Mouse (Mus musculus) megakaryocyte progenitor cell, adult 5-6 weeks (primary cell): ENCODE measurements around the gene Mios. TPM values are rescaled to one million over a fixed set of nuclear protein-coding genes. Genes with fewer than 3 reads are reported as not detected.

Experiments used
- ATAC-seq: replicated peaks from 2 replicates; pipeline ENCODE4 v1.8.0; 2016; ENCODE audit warnings: mild to moderate bottlenecking, moderate TSS enrichment, inconsistent platforms; ENCODE audit not compliant: poor library complexity
- total RNA-seq, 2 experiments: library from RNA; stranded (forward) in 1 of 2; stranded (reverse) in 1 of 2; fragments of 157-497, 149-512 nt in 1 of 2; fragments of 200-1000 nt in 1 of 2; gene quantifications; 2 replicates each; pipeline versions ENCODE4 v1.2.3 to v1.2.4; 2015 to 2017

Mios gene
- 23.5 and 28.7 TPM in 2 replicates for total RNA-seq (2015)
- total RNA-seq (2017): 24.3 and 33.6 TPM in 2 replicates

DNA sequence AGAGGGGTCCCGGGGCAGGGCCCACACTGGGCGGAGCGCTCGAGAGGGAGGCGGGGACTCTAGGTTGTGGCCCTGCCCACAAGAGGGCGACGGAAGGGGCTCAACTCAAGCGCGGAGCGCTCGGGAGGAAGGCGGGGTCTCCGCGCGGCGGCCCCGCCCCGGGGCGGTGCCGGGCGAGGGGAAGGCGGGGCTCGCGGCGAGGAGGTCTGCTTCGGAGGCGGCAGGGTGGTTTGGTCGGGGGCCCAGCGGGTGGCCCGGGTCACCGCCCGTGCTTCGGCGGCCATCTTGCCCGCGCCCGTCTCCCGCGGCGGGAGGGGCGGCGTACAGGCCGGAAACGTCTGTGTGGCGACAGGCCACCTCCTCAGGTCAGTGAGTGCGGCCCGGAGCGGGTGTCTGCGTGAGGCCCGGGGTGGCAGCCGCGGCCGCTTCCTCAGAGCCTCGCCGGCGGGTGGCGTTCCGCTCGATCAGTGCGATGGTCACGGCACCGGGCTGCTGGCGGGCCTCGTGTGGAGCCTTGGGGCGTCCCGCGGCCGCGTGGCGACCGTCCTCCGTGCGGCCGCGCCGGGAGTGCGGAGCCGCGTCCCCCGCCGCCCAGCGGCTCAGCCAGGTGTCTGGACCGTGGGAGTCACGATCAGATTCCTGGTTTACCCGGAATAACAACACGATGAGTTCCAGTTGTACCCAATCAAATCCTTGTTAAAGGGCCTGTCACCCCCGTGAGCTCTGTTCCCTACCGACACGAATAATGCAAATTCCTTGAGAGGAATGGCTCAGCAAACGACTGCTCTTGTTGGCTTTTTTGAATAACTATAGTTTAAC is at the start of gene Mios:
TSS of gene Mios (plus strand) at position 176 of the 819 bp plus-strand sequence.
- peak; percentile 92 for ATAC-seq

- no peak for ATAC-seq
These were observed 49.0 kb upstream of the Mios start for GRCm38 (mm10) chr6:8160001-8160400.

DNA sequence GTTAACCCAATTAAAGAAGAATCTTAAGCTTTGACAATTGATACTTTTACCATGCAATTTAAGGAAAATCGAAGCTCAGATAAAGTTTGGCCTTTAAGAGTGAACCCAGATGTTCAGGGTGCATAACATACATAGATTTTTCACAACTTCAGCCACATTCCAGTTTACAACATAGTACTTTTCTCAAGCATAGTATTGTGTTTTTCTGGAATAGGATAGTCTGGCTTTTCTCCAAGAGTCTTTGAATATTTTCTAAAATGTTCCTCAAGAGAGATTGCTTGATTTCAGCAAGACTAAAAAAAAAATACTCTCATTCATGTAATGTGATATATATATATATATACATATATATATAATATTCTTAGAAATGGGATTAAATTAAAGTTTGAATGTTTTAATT is 44.3 kb upstream of the Mios start:
- ATAC-seq: no peak

DNA sequence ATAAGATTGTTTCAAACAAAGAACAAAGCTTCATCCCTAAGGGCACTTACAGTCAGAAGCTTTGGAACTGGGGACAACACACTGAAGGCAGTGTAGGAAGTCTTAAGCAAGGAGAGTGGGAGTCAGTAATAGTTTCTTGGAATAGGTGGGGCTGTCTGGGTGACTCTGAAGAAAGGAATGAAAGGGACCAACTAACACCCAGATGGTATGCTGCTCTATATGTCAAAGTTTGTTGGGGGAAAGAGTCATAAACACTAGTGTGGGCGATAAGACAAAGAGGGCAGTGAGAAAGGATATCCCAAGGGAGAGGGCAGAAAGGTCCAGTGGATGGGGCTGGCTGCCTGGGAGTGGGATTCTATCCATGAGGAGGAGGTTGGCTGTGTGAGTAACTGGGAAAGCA is 36.9 kb upstream of the Mios start:
- ATAC-seq: no peak

DNA sequence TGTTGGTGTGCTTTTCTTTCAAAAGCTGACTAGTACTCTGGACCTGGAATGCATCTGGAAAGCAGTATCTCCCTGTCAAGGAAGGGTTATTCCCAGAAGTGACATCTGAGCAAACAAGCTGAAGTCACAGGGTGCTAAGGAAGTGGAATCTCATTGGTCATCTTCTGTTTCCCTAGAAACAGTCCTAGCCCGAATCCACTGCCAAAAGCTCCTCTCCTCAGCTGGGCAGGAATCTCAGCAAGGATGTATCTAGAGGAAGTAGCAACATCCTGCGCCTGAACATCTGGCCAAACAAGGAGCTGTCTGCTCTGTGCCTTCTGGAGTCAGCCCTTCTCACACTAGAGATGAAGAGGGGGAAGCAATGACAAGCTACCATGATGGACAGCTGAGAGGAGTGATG is 35.0 kb upstream of the Mios start:
- ATAC-seq: no peak

GRCm38 (mm10) chr6:8175346-8175745 is 33.7 kb upstream of the Mios start:
- no peak for ATAC-seq

DNA sequence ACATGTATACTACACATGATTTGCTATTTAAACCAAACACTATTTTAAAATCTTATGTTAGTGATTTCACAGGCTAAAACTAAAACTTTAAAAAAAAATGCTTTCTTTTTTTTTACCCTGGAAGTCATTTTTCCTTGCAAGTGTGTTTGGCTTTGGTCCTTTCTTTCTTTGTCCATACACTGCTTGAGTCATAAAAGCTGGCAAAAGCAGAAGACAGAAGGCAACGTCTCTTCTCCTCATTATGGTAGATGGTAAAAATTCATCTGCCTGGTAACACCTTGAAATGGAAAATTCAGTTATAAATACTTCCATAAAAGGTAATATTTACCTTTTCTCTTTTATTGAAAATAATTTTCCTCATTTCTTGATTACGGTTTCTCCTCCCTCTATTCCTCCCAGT is 32.9 kb upstream of the Mios start:
- ATAC-seq: no peak

DNA sequence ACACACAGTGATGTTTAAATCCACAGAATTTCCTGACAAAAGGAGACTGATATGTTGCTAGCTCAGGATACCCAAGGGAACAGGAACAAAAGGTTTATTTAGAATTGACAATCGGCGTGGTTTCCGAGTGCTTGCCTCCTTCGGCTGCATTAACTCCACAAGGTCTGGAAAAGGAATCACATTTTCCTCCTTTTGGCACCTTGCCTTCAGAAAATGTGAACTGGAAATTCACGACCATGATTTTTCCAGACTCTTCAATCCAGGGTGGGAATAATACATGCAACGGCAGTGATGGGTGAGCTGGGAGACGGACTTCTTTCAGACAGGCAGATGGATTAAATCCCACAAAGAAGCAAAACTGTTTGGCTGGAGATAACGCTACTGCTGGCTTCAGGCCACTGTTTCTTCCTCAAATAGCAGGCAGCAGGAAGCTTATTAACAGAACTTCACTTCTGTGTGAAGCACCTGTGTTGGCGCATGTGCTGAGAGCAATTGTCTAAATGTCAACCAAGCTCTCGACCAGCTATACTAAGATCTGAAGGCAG is 30.6 kb upstream of the Mios start:
- ATAC-seq: peak; percentile 64

GRCm38 (mm10) chr6:8188599-8189233 is 20.3 kb upstream of the Mios start:
- ATAC-seq: peak; percentile 73

DNA sequence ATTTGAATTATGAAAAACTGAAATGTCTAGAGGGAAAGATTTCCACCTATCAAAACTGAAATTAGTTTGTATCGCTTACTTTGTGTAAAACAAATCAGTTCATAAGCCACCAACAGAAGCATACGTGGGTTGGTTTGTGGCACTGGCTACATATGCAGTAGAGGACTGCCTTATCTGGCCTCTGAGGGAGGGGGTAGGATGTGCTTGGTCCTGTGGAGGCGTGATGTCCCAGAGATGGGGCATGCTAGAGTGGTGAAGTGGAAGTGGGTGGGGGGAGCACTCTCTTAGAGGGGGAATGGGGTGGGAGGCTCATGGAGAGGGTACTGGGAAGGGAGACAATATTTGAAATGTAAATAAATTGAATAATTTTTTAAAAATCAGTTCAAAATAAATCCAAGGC is 19.1 kb upstream of the Mios start:
- no peak for ATAC-seq

DNA sequence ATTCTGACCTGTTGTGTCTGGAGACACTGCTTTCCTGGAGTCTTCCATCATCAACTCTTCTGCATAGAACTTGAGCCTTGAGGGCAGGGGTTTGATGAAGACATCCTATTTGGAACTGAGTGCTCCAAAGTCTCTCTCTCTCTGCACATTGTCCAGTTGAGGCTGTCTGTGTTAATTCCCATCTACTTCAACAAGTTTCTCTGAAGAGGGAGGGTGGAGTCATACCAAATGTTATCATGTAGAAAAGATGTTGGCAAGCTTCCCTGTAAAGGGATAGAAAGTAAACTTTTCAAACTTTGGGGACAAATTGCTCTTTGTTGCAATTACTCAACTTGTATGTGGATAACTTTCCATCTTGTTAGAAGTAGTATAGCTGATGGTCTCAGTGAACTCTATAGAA is 16.5 kb upstream of the Mios start, which contains the start of gene Col28a1:
TSS of gene Col28a1 (minus strand) at position 101 of the 400 bp plus-strand sequence.
- no peak for ATAC-seq

- ATAC-seq: no peak; the same call in 1 of the 2 replicates
These were observed 804 bp downstream of the Mios start for GRCm38 (mm10) chr6:8209866-8210186.

GRCm38 (mm10) chr6:8210661-8211060 is 1.6 kb downstream of the Mios start:
- ATAC-seq: peak; percentile 13; the same call in 1 of the 2 replicates

DNA sequence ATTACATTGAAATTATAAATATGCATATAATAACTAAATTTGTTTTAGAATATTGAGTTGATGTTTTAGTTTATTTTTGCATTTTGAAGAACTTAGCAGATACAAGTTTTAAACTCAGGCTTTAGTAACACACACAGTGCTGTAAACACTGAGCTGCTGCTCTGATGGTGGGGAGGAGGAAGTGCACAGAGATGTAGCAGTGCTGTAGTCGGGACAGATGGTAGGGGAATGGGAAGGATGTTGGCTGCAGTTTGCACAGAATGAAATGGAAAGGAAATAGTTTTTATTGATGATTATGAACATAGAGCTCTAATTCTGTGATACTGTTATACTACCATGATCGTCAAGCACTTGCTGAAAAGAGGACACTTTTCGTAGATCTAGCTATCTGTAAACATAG is 18.0 kb downstream of the Mios start:
- ATAC-seq: no peak

- ATAC-seq: no peak
These were observed 19.6 kb downstream of the Mios start for GRCm38 (mm10) chr6:8228596-8228995.

- no peak for ATAC-seq
These were observed 49.3 kb downstream of the Mios start for GRCm38 (mm10) chr6:8258316-8258715.

GRCm38 (mm10) chr6:8259004-8259666 is 50.1 kb downstream of the Mios start, which contains the start of the genes Rpa3, Umad1 and Gm45062:
Gene Rpa3, minus strand, starts transcription at chr6:8259173.
Gene Umad1, plus strand, starts transcription at chr6:8259288.
Gene Gm45062, plus strand, starts transcription at chr6:8259450.
- peak; percentile 97 for ATAC-seq

- ATAC-seq: no peak; the same call in 1 of the 2 replicates
These were observed 50.6 kb downstream of the Mios start for GRCm38 (mm10) chr6:8259667-8260044.

DNA sequence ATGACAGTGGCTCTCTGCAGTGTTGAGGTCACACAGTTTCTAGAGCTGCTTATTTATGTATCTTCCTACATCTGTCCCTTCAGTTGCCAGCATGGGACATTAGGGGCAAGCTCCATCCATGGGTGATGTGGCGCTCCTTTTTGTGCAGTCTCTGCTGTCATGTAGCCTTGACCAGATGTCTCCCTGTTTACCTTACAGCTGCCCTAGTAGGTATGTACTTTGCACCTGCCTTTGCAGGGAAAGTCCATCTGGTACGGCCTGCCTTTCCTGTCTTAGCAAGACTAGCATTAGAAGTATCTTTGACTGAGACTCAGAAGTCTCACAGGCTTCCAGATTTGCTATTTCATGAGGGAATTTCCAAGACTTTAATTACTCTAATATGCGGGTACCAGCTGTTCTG is 62.0 kb downstream of the Mios start:
- ATAC-seq: no peak

GRCm38 (mm10) chr6:8274387-8275054 is 65.5 kb downstream of the Mios start:
- peak; percentile 93 for ATAC-seq

- ATAC-seq: peak; percentile 75
These were observed 66.1 kb downstream of the Mios start for GRCm38 (mm10) chr6:8275098-8275497.
